Mouse (Mus musculus): ENCODE data around the gene Gm8764.
"Not testable (repeated sequence)": the region's sequence is repeated elsewhere in the genome, so short reads cannot be mapped to it uniquely, and the experiment has no call there.

The Gm8764 gene

GRCm38 (mm10) chr10:104159706-104160105 is at the start of gene Gm8764:
Gene Gm8764 (plus strand): TSS chr10:104160006.
- not testable (repeated sequence) for DNase-seq (ENCODE audit: low read depth, low spot score)

- no peak for DNase-seq (ENCODE audit: low read depth, low spot score)
These were observed 49.8 kb upstream of the Gm8764 start for GRCm38 (mm10) chr10:104110044-104110443.

GRCm38 (mm10) chr10:104118312-104118711 is 41.5 kb upstream of the Gm8764 start:
- no peak for DNase-seq (ENCODE audit: low read depth, low spot score)

- DNase-seq (ENCODE audit: low read depth, low spot score): not testable (repeated sequence)
These were observed 17.1 kb upstream of the Gm8764 start, which contains the start of gene Gm21293 for GRCm38 (mm10) chr10:104142687-104143086. Gene Gm21293 (plus strand): TSS chr10:104142987.

- DNase-seq (ENCODE audit: low read depth, low spot score): not testable (repeated sequence)
These were observed 8.6 kb upstream of the Gm8764 start, which contains the start of gene Gm6763 for GRCm38 (mm10) chr10:104151197-104151596. Gene Gm6763 (plus strand): TSS chr10:104151497.

- not testable (repeated sequence) for DNase-seq (ENCODE audit: low read depth, low spot score)
These were observed 8.4 kb downstream of the Gm8764 start, which contains the start of gene Gm21304 for GRCm38 (mm10) chr10:104168215-104168614. Gene Gm21304 (plus strand): TSS chr10:104168515.

- DNase-seq (ENCODE audit: low read depth, low spot score): not testable (repeated sequence)
These were observed 16.9 kb downstream of the Gm8764 start, which contains the start of gene Gm21312 for GRCm38 (mm10) chr10:104176724-104177123. Gene Gm21312 (plus strand): TSS chr10:104177024.

- not testable (repeated sequence) for DNase-seq (ENCODE audit: low read depth, low spot score)
These were observed 25.4 kb downstream of the Gm8764 start, which contains the start of gene Gm20765 for GRCm38 (mm10) chr10:104185233-104185632. Gene Gm20765 (plus strand): TSS chr10:104185533.

- DNase-seq (ENCODE audit: low read depth, low spot score): not testable (repeated sequence)
These were observed 33.9 kb downstream of the Gm8764 start, which contains the start of gene Gm4340 for GRCm38 (mm10) chr10:104193742-104194141. Gene Gm4340 (plus strand): TSS chr10:104194042.

GRCm38 (mm10) chr10:104209655-104210054 is 49.8 kb downstream of the Gm8764 start:
- DNase-seq (ENCODE audit: low read depth, low spot score): no peak

- DNase-seq (ENCODE audit: low read depth, low spot score): peak; percentile 54
These were observed 50.6 kb downstream of the Gm8764 start for GRCm38 (mm10) chr10:104210268-104210990.
